Mouse (Mus musculus): ENCODE measurements around the gene Tex33. TPM values are rescaled to one million over a fixed set of nuclear protein-coding genes. Genes with fewer than 3 reads are reported as not detected.
A peak's percentile ranks its signal among the peaks of the same experiment; 100 is the strongest.

Tex33 gene
- polyA plus RNA-seq, 1 experiment from 2014 or later: not detected

GRCm38 (mm10) chr15:78424507-78424906 lies 28.8 kb upstream of the Tex33 start:
- Histone ChIP-seq H3K27ac (ENCODE audit: low read length) (no peak overlapping the region), H3K9me3 (replicated peaks; ENCODE audit: control insufficient read depth, low read length) (no peaks in the 10 kb centered on the region), H3K9ac (ENCODE audit: low read length) (no peak overlapping the region), H3K4me3 (ENCODE audit: low read length) (no peak overlapping the region), H3K27me3 (ENCODE audit: control insufficient read depth, insufficient read depth, low read length) (peaks cover 8% of the 10 kb centered on the region), H3K36me3 (ENCODE audit: control insufficient read depth, insufficient read depth) (no peaks in the 10 kb centered on the region), H3K4me2 (ENCODE audit: low read depth, low read length) (no peak overlapping the region), H3K4me1 (ENCODE audit: control insufficient read depth, insufficient read depth, low read length) (peaks cover 4% of the 10 kb centered on the region)
- 10% methylated on average over 11 of the region's 11 CpGs for WGBS
- no peak for ATAC-seq (replicated peaks; ENCODE audit: extremely low read depth, insufficient read depth, low FRiP score)

- Histone ChIP-seq H3K36me3 (ENCODE audit: control insufficient read depth, insufficient read depth) (no peaks in the 10 kb centered on the region), H3K9ac (ENCODE audit: low read length) (no peak overlapping the region), H3K9me3 (replicated peaks; ENCODE audit: control insufficient read depth, low read length) (no peaks in the 10 kb centered on the region), H3K4me1 (ENCODE audit: control insufficient read depth, insufficient read depth, low read length) (no peaks in the 10 kb centered on the region; the same call in 1 of the 2 replicates), H3K4me2 (ENCODE audit: low read depth, low read length) (peak overlapping the region; percentile 30; the same call in 1 of the 2 replicates), H3K27me3 (ENCODE audit: control insufficient read depth, insufficient read depth, low read length) (peaks cover 8% of the 10 kb centered on the region), H3K4me3 (ENCODE audit: low read length) (no peak overlapping the region), H3K27ac (ENCODE audit: low read length) (no peak overlapping the region)
- 13% methylated on average over 16 of the region's 16 CpGs for WGBS
- ATAC-seq (replicated peaks; ENCODE audit: extremely low read depth, insufficient read depth, low FRiP score): no peak
Observed at GRCm38 (mm10) chr15:78422046-78422956, 26.6 kb upstream of the Tex33 start.

DNA sequence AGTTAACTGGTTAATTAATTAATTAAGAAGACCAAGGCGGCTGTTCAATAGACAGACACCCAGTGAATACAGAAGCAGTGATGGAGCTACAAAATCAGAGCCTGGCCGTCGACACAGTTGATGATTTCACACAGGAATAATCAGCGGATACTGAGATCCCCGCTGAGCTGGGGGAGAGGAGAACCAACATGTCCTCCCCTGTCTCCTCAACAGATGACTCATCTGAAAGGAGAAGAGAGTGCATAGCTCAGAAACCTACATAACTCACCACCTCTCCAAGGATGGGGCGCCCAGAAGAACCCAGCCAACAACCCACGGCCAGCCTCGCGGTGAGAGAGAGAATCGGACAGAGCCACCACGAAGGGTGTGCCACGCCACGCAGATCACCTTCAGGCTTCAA lies 24.7 kb upstream of the Tex33 start:
- H3K27ac ChIP-seq (ENCODE audit: low read length): no peak overlapping the region
- no peaks in the 10 kb centered on the region for H3K9me3 ChIP-seq (replicated peaks; ENCODE audit: control insufficient read depth, low read length)
- no peak overlapping the region for H3K4me3 ChIP-seq (ENCODE audit: low read length)
- no peaks in the 10 kb centered on the region; the same call in 1 of the 2 replicates for H3K4me1 ChIP-seq (ENCODE audit: control insufficient read depth, insufficient read depth, low read length)
- H3K4me2 ChIP-seq (ENCODE audit: low read depth, low read length): no peak overlapping the region
- WGBS: 74% methylated on average over 13 of the region's 13 CpGs
- peaks cover 8% of the 10 kb centered on the region for H3K27me3 ChIP-seq (ENCODE audit: control insufficient read depth, insufficient read depth, low read length)
- H3K36me3 ChIP-seq (ENCODE audit: control insufficient read depth, insufficient read depth): no peaks in the 10 kb centered on the region
- no peak overlapping the region for H3K9ac ChIP-seq (ENCODE audit: low read length)
- no peak for ATAC-seq (replicated peaks; ENCODE audit: extremely low read depth, insufficient read depth, low FRiP score)

- ATAC-seq (replicated peaks; ENCODE audit: extremely low read depth, insufficient read depth, low FRiP score): no peak
- Histone ChIP-seq H3K27me3 (ENCODE audit: control insufficient read depth, insufficient read depth, low read length) (peaks cover 8% of the 10 kb centered on the region), H3K4me1 (ENCODE audit: control insufficient read depth, insufficient read depth, low read length) (peaks cover 6% of the 10 kb centered on the region), H3K4me3 (ENCODE audit: low read length) (no peak overlapping the region), H3K9ac (ENCODE audit: low read length) (no peak overlapping the region), H3K27ac (ENCODE audit: low read length) (no peak overlapping the region), H3K4me2 (ENCODE audit: low read depth, low read length) (no peak overlapping the region), H3K9me3 (replicated peaks; ENCODE audit: control insufficient read depth, low read length) (no peaks in the 10 kb centered on the region), H3K36me3 (ENCODE audit: control insufficient read depth, insufficient read depth) (no peaks in the 10 kb centered on the region)
- 26% methylated on average over 4 of the region's 4 CpGs for WGBS
Observed at GRCm38 (mm10) chr15:78416937-78417336, 21.2 kb upstream of the Tex33 start.

- H3K27me3 ChIP-seq (ENCODE audit: control insufficient read depth, insufficient read depth, low read length): peaks cover 20% of the 10 kb centered on the region
- WGBS: 92% methylated on average over 8 of the region's 8 CpGs
- no peak overlapping the region for H3K4me2 ChIP-seq (ENCODE audit: low read depth, low read length)
- no peak for ATAC-seq (replicated peaks; ENCODE audit: extremely low read depth, insufficient read depth, low FRiP score)
- H3K27ac ChIP-seq (ENCODE audit: low read length): no peak overlapping the region
- peaks cover 13% of the 10 kb centered on the region for H3K4me1 ChIP-seq (ENCODE audit: control insufficient read depth, insufficient read depth, low read length)
- no peak overlapping the region for H3K4me3 ChIP-seq (ENCODE audit: low read length)
- H3K9me3 ChIP-seq (replicated peaks; ENCODE audit: control insufficient read depth, low read length): no peaks in the 10 kb centered on the region
- no peaks in the 10 kb centered on the region for H3K36me3 ChIP-seq (ENCODE audit: control insufficient read depth, insufficient read depth)
- no peak overlapping the region for H3K9ac ChIP-seq (ENCODE audit: low read length)
Observed at GRCm38 (mm10) chr15:78414157-78414556, 18.4 kb upstream of the Tex33 start.

- Histone ChIP-seq H3K27ac (ENCODE audit: low read length) (no peak overlapping the region), H3K9me3 (replicated peaks; ENCODE audit: control insufficient read depth, low read length) (no peaks in the 10 kb centered on the region), H3K4me3 (ENCODE audit: low read length) (no peak overlapping the region), H3K27me3 (ENCODE audit: control insufficient read depth, insufficient read depth, low read length) (peaks cover 24% of the 10 kb centered on the region), H3K36me3 (ENCODE audit: control insufficient read depth, insufficient read depth) (no peaks in the 10 kb centered on the region), H3K9ac (ENCODE audit: low read length) (no peak overlapping the region), H3K4me1 (ENCODE audit: control insufficient read depth, insufficient read depth, low read length) (peaks cover 13% of the 10 kb centered on the region), H3K4me2 (ENCODE audit: low read depth, low read length) (no peak overlapping the region)
- WGBS: 55% methylated on average over 1 of the region's 1 CpGs
- ATAC-seq (replicated peaks; ENCODE audit: extremely low read depth, insufficient read depth, low FRiP score): no peak
Observed at GRCm38 (mm10) chr15:78413719-78414117, 18.0 kb upstream of the Tex33 start.

DNA sequence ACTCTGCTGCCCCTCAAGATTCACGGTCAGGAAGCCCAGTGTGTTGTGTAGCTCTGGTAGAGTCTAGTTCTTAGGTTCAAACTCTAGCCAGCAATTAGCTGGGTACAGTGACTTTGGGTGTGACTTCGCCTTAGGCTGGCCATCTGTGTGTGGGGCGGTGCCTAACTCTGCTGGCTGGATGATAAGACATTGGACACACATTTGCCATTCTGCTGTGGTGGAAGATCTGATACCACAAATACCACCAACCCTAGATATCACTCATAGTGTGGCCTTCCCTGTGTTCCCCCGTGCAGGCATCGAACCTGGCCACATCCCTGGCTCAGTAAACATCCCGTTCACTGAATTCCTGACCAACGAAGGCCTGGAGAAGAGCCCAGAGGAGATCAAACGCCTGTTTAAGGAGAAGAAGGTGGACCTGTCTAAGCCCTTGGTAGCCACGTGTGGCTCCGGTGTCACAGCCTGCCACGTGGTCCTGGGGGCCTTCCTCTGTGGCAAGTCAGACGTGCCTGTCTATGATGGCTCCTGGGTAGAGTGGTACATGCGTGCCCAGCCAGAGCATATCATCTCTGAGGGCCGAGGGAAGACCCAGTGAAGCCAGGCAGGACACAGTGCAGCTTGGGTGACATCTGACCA lies 17.5 kb upstream of the Tex33 start:
- H3K9me3 ChIP-seq (replicated peaks; ENCODE audit: control insufficient read depth, low read length): no peaks in the 10 kb centered on the region
- H3K9ac ChIP-seq (ENCODE audit: low read length): no peak overlapping the region

GRCm38 (mm10) chr15:78409570-78410052 lies 13.9 kb upstream of the Tex33 start:
- no peak for ATAC-seq (replicated peaks; ENCODE audit: extremely low read depth, insufficient read depth, low FRiP score)
- Histone ChIP-seq H3K27me3 (ENCODE audit: control insufficient read depth, insufficient read depth, low read length) (peaks cover 26% of the 10 kb centered on the region), H3K4me1 (ENCODE audit: control insufficient read depth, insufficient read depth, low read length) (peaks cover 22% of the 10 kb centered on the region), H3K9ac (ENCODE audit: low read length) (peak overlapping the region; percentile 37; the same call in 1 of the 2 replicates), H3K36me3 (ENCODE audit: control insufficient read depth, insufficient read depth) (no peaks in the 10 kb centered on the region), H3K9me3 (replicated peaks; ENCODE audit: control insufficient read depth, low read length) (no peaks in the 10 kb centered on the region), H3K4me3 (ENCODE audit: low read length) (peak overlapping the region; percentile 32), H3K27ac (ENCODE audit: low read length) (no peak overlapping the region), H3K4me2 (ENCODE audit: low read depth, low read length) (peak overlapping the region; percentile 53)
- WGBS: 29% methylated on average over 12 of the region's 12 CpGs

More for the DNA sequence above, 17.5 kb upstream of the Tex33 start:
- peaks cover 26% of the 10 kb centered on the region for H3K27me3 ChIP-seq (ENCODE audit: control insufficient read depth, insufficient read depth, low read length)
- ATAC-seq (replicated peaks; ENCODE audit: extremely low read depth, insufficient read depth, low FRiP score): no peak
- 81% methylated on average over 14 of the region's 14 CpGs for WGBS
- no peak overlapping the region for H3K27ac ChIP-seq (ENCODE audit: low read length)
- H3K36me3 ChIP-seq (ENCODE audit: control insufficient read depth, insufficient read depth): no peaks in the 10 kb centered on the region
- no peak overlapping the region for H3K4me2 ChIP-seq (ENCODE audit: low read depth, low read length)
- H3K4me1 ChIP-seq (ENCODE audit: control insufficient read depth, insufficient read depth, low read length): peaks cover 13% of the 10 kb centered on the region
- no peak overlapping the region for H3K4me3 ChIP-seq (ENCODE audit: low read length)
